Mouse (Mus musculus) stomach, embryonic 14.5 days (tissue): ENCODE results near the gene Rpl22. TPM values are rescaled to one million over a fixed set of nuclear protein-coding genes. Genes with fewer than 3 reads are reported as not detected.

Experiments used
- ATAC-seq: fragments of 200-750 bp; cut with Nextera tagmentation; 2 replicates; pipeline ENCODE4 v1.8.0; 2017; ENCODE audit warnings: low read depth, moderate TSS enrichment; ENCODE audit not compliant: insufficient number of reproducible peaks, insufficient read depth, low FRiP score
- H3K27ac ChIP-seq: fragments of 300-500 bp; sonication (generic); 2 replicates; pipeline ENCODE4 v1.5.1; 2014; ENCODE audit warnings: mild to moderate bottlenecking, low read length, moderate library complexity, mixed read lengths
- H3K27me3 ChIP-seq: fragments of 300-500 bp; sonication (generic); 2 replicates; pipeline ENCODE4 v1.6.1; 2014; ENCODE audit warnings: low read length, control low read depth, mixed read lengths; ENCODE audit not compliant: control insufficient read depth, insufficient read depth
- H3K36me3 ChIP-seq: fragments of 300-500 bp; sonication (generic); 2 replicates; pipeline ENCODE4 v1.6.1; 2014; ENCODE audit warnings: mild to moderate bottlenecking, control low read depth, low read length, moderate library complexity, mixed read lengths; ENCODE audit not compliant: control insufficient read depth, insufficient read depth
- H3K4me1 ChIP-seq: fragments of 300-500 bp; sonication (generic); 2 replicates; pipeline ENCODE4 v1.6.1; 2014; ENCODE audit warnings: low read length, control low read depth, mixed read lengths; ENCODE audit not compliant: control insufficient read depth, insufficient read depth
- H3K4me2 ChIP-seq: fragments of 300-500 bp; sonication (generic); replicated peaks from 2 replicates; pipeline ENCODE4 v1.6.1; 2014; ENCODE audit warnings: low read depth, low read length, control low read depth
- H3K4me3 ChIP-seq: fragments of 300-500 bp; sonication (generic); 2 replicates; pipeline ENCODE4 v1.5.1; 2014; ENCODE audit warnings: low read depth, low read length, control low read depth
- H3K9ac ChIP-seq: fragments of 300-500 bp; sonication (generic); replicated peaks from 2 replicates; pipeline ENCODE4 v1.6.1; 2014; ENCODE audit warnings: low read depth, mild to moderate bottlenecking, control low read depth, low read length, moderate library complexity, mixed read lengths
- H3K9me3 ChIP-seq: fragments of 300-500 bp; sonication (generic); 2 replicates; pipeline ENCODE4 v1.6.1; 2016; ENCODE audit warnings: low read depth, low read length, control low read depth; ENCODE audit not compliant: control insufficient read depth
- WGBS: fragments of 180-500 bp; shearing (Covaris S2); extraction: QIAGEN DNeasy Blood & Tissue Kit; methylation state at CpG from one replicate; pipeline ENCODE4 v1.1.7; 2014; 5-methylcytosine and 5-hydroxymethylcytosine counted together
- polyA plus RNA-seq: library from polyadenylated mRNA; unstranded; fragments of >200 nt; fragmentation: Nextera tagmentation; extraction: Ambion mirVana; gene quantifications from 2 replicates; pipeline ENCODE4 v1.2.1, GENCODE M21; 2014

Rpl22 gene
- polyA plus RNA-seq, 1 experiment from 2014 or later, result 483 TPM

DNA sequence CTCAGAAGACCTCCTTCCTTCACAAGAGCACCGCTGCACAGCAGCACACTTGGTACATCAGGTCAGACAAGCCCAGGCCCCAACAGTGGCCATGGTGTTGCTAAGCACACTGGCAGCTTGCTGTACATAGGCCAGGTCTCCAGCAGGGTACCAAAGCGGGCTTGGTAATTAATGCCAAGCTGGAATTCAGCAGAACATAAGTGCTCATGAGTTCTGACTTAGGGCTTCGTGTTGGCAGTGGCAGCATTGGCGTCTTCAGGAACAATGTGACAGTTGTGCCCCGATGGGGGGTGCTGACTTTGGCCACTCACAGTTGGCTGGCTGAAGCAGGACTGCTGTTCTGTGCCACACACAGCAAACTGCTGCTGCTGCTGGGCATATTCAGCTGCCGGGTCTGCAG is 20.9 kb upstream of the Rpl22 start:
- Histone ChIP-seq H3K4me1 (no peaks in the 10 kb centered on the region), H3K4me3 (no peak overlapping the region), H3K9me3 (no peaks in the 10 kb centered on the region), H3K36me3 (peaks cover 28% of the 10 kb centered on the region), H3K4me2 (no peak overlapping the region), H3K9ac (no peak overlapping the region), H3K27me3 (no peaks in the 10 kb centered on the region), H3K27ac (no peak overlapping the region)
- no peak for ATAC-seq
- WGBS, result 91% methylated on average over 6 of the region's 6 CpGs

DNA sequence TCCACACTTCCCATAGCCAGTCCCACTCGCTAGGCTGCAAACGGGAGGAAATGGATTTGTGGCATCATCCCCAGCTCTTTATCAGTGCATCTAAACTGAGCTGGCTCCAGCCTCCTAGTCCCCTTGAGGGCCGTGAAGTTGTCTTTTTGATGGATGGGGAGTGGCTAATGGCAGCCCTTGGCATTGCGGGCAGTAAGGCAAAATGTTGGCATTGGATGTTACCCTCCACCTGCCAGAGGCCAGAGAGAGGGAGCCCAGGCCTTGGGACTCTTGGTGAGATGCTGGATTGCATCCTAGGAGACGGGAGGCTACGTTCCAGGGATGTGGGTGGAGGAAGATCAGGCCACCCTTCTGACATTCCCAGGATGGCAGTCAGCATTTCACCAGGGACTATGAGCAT is 19.6 kb upstream of the Rpl22 start:
- WGBS, result 70% methylated on average over 6 of the region's 6 CpGs
- Histone ChIP-seq H3K4me3 (no peak overlapping the region), H3K9ac (no peak overlapping the region), H3K27me3 (no peaks in the 10 kb centered on the region), H3K36me3 (peaks cover 23% of the 10 kb centered on the region), H3K4me2 (no peak overlapping the region), H3K9me3 (no peaks in the 10 kb centered on the region), H3K27ac (no peak overlapping the region), H3K4me1 (no peaks in the 10 kb centered on the region)
- no peak for ATAC-seq

DNA sequence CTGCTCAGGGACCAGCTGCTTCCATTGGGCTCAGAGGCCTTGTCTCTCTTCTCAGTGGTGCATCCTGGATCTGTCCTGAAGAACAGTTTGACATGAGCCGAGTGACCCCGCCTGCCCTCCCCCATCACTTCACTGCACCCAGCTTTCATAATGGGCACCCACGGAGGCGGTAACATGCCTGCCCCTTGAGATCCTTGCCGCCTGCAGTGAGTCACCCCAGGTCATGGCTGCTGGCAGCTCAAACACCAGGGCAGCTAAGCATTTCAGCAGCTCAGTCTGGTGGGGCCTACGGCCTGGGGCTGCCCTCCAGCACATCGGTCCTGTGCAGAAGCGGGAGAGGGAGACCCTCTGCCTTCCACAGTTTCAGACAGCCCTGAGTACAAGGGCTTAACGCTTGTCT is 18.0 kb upstream of the Rpl22 start:
- no peaks in the 10 kb centered on the region; the same call in 1 of the 2 replicates for H3K4me1 ChIP-seq
- no peak for ATAC-seq
- H3K9ac ChIP-seq, result no peak overlapping the region
- no peak overlapping the region for H3K4me2 ChIP-seq
- no peaks in the 10 kb centered on the region for H3K9me3 ChIP-seq
- WGBS, result 86% methylated on average over 9 of the region's 9 CpGs
- H3K27me3 ChIP-seq, result peaks cover 3% of the 10 kb centered on the region; the same call in 1 of the 2 replicates
- no peak overlapping the region for H3K27ac ChIP-seq
- H3K36me3 ChIP-seq, result peaks cover 12% of the 10 kb centered on the region
- H3K4me3 ChIP-seq, result no peak overlapping the region

DNA sequence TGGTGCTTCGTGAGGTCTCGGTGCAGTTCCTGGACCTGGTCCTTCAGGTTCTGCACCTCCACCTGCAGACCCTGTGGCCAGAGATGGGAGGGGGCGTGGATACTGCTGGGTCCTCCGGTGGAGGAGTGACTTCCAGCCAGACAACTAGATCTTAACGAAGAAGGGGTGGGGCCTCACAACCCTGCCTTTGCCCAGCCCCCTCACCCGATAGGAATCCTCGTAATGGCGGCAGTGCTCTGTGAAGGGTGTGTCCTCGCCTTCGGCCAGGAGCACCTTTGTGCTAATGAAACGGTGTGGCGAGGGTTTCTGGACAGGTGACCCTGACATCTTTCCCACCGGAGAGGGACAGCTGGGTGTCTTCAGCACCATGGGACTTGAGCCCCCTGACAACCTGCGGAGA is 13.4 kb upstream of the Rpl22 start:
- H3K9ac ChIP-seq, result no peak overlapping the region
- peaks cover 12% of the 10 kb centered on the region; the same call in 1 of the 2 replicates for H3K4me1 ChIP-seq
- H3K9me3 ChIP-seq, result no peaks in the 10 kb centered on the region
- peaks cover 34% of the 10 kb centered on the region for H3K27me3 ChIP-seq
- 4% methylated on average over 14 of the region's 14 CpGs for WGBS
- H3K36me3 ChIP-seq, result no peaks in the 10 kb centered on the region
- H3K27ac ChIP-seq, result no peak overlapping the region
- no peak for ATAC-seq
- no peak overlapping the region for H3K4me3 ChIP-seq
- H3K4me2 ChIP-seq, result peak overlapping the region; percentile 60

DNA sequence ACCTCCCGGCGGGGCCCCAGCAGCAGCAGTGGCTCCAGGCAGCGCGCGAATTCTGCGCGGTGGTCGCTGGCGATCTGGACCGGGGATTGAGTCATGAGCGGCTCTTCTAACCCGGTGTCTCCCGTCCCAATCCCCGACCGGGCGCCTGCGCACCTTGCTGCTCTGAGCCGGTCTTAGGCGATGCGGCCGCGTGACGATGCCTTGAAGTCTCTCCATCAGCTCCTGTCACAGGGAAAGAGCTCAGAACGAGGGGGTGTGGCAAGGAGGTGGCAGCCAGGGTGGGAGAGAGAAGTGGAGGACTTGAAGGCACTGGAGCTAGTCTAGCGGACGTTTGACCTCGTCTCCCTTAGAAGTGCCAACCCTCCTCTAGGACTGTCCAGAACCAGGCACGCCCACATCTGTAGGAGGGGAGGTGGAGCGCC is 12.3 kb upstream of the Rpl22 start:
- Histone ChIP-seq H3K27me3 (peaks cover 38% of the 10 kb centered on the region), H3K9me3 (no peaks in the 10 kb centered on the region), H3K36me3 (no peaks in the 10 kb centered on the region), H3K9ac (no peak overlapping the region), H3K27ac (no peak overlapping the region), H3K4me2 (peak overlapping the region; percentile 60), H3K4me1 (peaks cover 13% of the 10 kb centered on the region; the same call in 1 of the 2 replicates), H3K4me3 (peak overlapping the region; percentile 25)
- under 1% methylated on average over 29 of the region's 29 CpGs for WGBS
- ATAC-seq, result peak; percentile 33; the same call in 1 of the 2 replicates

DNA sequence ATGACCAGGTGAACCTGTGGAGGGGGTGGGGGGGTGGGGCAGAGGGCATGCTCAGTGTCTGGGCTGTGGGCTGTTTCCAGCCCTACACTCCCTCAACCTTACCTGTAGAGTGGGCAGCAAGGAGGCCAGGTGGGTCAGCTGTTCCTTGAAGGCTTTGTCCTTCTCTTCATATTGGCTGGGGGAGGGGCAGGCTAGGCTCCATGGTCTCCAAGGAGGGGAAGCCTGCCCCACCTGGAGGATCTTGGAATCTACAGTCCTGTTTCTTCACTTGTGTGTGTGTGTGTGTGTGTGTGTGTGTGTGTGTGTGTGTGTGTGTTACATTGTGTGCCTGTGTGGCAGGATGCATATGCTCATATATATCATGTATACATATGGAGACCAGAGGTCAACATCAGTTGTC is 11.6 kb upstream of the Rpl22 start:
- Histone ChIP-seq H3K4me2 (peak overlapping the region; percentile 60; the same call in 1 of the 2 replicates), H3K9ac (no peak overlapping the region), H3K27ac (no peak overlapping the region), H3K4me1 (peaks cover 18% of the 10 kb centered on the region; the same call in 1 of the 2 replicates), H3K4me3 (no peak overlapping the region), H3K27me3 (peaks cover 38% of the 10 kb centered on the region), H3K9me3 (no peaks in the 10 kb centered on the region), H3K36me3 (no peaks in the 10 kb centered on the region)
- no peak; the same call in 1 of the 2 replicates for ATAC-seq

DNA sequence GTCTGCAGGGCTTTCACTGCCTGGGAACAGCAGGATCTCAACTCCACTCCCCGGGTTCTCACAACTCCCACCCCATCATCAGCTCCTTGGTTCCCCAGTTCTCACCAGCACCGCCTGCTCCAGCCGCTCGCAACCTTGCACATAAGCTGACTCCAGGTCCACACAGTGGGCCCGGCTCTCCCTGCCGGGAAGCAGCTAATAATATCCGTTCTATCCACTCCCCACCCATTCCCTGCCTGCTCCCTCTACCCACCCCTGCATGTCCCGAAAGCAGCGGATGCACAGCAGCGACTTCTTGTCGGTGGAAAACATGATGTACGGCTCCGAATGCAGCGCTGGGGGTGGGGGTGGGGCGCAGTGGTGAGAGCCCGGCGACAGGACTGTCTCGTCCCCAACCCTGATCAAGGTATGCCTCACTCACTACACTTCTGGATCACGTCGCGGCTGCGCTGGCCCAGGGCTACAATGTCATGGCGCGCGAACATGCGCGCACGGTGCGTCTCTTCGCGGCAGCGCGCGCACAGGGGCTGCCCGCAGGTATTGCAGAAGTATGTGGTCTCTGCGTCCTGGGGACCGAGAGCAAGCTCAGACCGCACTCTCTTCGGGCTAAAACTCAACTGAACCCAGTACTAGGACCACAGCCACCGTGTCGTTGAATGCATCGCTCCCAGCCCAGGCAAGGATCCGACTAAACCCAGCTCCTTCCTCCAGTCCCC is 9.9 kb upstream of the Rpl22 start:
- Histone ChIP-seq H3K9ac (no peak overlapping the region), H3K36me3 (no peaks in the 10 kb centered on the region), H3K4me2 (peak overlapping the region; percentile 39), H3K27me3 (peaks cover 38% of the 10 kb centered on the region), H3K4me3 (peak overlapping the region; percentile 25), H3K4me1 (peaks cover 18% of the 10 kb centered on the region; the same call in 1 of the 2 replicates), H3K9me3 (no peaks in the 10 kb centered on the region), H3K27ac (no peak overlapping the region)
- no peak for ATAC-seq
- under 1% methylated on average over 43 of the region's 43 CpGs for WGBS

DNA sequence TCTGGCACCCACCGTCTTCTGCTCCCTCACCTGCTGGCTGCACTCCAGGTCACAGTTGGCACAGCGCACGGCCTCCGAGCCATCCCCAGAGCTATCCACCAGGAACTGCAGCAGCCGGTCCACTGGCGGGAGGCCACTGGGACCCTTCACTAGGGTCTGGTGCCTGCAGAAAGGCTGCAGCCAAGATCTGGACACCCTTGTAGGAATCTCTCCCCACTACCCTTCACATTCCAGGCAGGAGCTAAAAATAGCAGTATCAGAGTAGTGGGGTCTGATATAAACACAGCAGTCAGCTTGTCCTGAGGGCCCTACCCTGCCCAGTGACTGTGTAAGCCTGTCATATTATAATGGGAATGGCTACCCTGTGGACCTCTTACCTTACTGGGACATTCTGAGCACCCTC is 7.9 kb upstream of the Rpl22 start:
- Histone ChIP-seq H3K4me1 (peaks cover 17% of the 10 kb centered on the region; the same call in 1 of the 2 replicates), H3K4me2 (no peak overlapping the region)

More for the DNA sequence above, 7.9 kb upstream of the Rpl22 start:
- Histone ChIP-seq H3K27me3 (peaks cover 35% of the 10 kb centered on the region), H3K27ac (no peak overlapping the region), H3K36me3 (no peaks in the 10 kb centered on the region), H3K4me3 (no peak overlapping the region), H3K9me3 (no peaks in the 10 kb centered on the region), H3K9ac (no peak overlapping the region)
- WGBS, result 76% methylated on average over 6 of the region's 6 CpGs
- ATAC-seq, result no peak
